Mouse (Mus musculus) right cerebral cortex, postnatal 10 days (tissue): Measurements from ENCODE around the gene Mccc2.

Source experiments
- DNase-seq, 2 experiments: peaks; one replicate each; pipeline ENCODE4 v3.0.0; 2021; ENCODE audit warnings: low spot score in 2 of 2

Mccc2 gene

GRCm38 (mm10) chr13:100014906-100015895, at the start of gene Mccc2:
Gene Mccc2, minus strand, starts transcription at chr13:100015639.
- DNase-seq: peak; percentile 93 to 94

DNA sequence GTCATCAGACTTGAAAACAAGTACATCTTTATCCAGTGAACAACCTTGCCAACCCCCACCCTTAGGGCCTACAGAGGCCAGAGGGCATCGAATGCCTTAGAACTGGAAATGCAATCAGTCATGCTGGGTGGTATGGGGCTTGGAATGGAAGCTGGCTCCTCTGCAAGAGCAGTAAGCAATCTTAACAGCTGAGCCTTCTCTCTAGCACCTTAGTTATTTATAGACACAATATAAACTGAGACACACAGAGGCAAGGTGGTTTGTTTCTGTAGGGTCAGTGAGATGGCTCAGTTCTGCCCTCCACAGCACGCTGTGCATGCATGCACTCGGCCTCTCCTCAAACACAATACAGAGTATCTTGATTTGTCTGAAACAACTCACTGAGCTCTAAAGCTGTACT, 48.5 kb upstream of the Mccc2 start:
- DNase-seq: no peak

DNA sequence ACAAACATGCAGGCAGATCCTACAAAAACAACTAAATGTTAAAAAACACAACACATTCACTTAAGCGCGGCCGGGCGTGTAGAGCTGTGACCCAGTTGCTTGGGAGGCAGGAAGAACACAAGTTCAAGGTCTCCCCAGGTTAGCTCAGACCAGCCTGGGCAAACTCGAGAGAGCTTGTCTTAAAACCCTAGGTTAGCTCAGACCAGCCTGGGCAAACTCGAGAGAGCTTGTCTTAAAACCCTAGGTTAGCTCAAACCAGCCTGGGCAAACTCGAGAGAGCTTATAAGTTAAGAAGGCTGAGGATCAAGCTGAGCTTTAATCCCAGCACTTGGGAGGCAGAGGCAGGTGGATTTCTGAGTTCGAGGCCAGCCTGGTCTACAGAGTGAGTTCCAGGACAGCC, 42.3 kb upstream of the Mccc2 start:
- DNase-seq: peak in 1 of 2 experiments; percentile 25

GRCm38 (mm10) chr13:100026013-100026412, 10.6 kb upstream of the Mccc2 start:
- DNase-seq: no peak

- no peak for DNase-seq
Observed at GRCm38 (mm10) chr13:100016891-100017290, 1.5 kb upstream of the Mccc2 start.

GRCm38 (mm10) chr13:100015937-100016336, 498 bp upstream of the Mccc2 start:
- no peak for DNase-seq

GRCm38 (mm10) chr13:100005911-100006496, 9.4 kb downstream of the Mccc2 start:
- DNase-seq: no peak

DNA sequence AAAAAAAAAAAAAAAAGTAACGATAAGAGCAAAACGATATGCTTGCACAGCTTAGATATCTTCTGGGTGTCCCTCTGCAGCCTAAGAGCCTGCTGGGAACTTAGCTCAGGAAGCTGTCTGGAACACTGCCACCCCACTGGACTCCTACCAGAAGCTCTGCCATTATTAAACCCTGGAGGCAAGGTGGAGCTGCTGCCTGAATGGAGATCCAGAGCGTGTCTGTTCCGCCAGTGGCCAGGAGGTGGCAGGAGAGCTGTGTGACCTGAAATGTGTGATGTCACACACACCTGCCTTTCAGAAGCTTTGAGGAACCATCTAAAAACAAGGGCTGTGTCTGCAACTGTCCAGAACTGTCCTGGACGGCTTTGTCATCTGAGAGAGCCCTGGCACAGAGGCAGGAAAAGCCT, 13.6 kb downstream of the Mccc2 start:
- DNase-seq: peak; percentile 84 to 85

- no peak for DNase-seq
Observed at GRCm38 (mm10) chr13:99999078-99999477, 16.4 kb downstream of the Mccc2 start.

- no peak for DNase-seq
Observed at GRCm38 (mm10) chr13:99998099-99998498, 17.3 kb downstream of the Mccc2 start.

- DNase-seq: no peak
Observed at GRCm38 (mm10) chr13:99989592-99989991, 25.8 kb downstream of the Mccc2 start.

DNA sequence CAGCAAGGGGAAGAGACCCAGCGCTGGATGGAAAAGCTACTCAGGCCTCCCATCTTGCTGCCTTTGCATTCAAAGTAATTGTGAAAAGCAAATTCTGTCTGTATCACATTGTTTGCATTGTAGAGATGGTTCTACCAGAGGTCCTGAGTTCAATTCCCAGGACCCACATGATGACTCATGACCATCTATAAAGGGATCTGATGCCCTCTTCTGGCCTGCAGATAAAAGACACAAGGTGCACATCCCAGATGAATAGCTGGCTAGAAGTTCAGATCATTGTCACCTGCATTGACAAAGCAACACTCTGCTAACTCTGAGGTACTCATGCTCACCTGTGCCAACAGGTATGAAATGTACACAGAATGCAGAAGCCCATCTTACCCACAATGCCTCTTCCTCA, 32.1 kb downstream of the Mccc2 start:
- DNase-seq: no peak

- no peak for DNase-seq
Observed at GRCm38 (mm10) chr13:99979406-99979805, 36.0 kb downstream of the Mccc2 start.

GRCm38 (mm10) chr13:99970089-99970488, 45.4 kb downstream of the Mccc2 start:
- no peak for DNase-seq

- DNase-seq: peak in 1 of 2 experiments; percentile 51
Observed at GRCm38 (mm10) chr13:99967013-99967678, 48.3 kb downstream of the Mccc2 start.

DNA sequence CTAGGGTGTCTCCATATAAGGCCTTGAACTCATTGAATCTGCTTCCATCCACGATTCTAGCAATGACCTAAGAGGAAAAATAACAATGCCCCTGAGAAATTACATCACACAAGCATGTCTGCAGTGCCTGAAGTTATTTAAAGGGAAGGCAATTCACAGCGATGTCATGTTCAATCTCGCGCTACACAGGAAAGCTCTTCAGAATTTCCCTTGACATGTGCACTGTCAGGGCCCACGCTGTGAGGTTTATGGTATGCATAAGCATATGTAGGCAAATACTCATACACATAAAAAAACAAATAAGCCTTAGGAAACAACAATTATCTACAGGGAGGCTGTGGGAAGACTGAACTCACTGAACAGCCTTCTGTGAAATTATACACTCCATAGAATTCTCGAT, 51.6 kb downstream of the Mccc2 start:
- DNase-seq: no peak

DNA sequence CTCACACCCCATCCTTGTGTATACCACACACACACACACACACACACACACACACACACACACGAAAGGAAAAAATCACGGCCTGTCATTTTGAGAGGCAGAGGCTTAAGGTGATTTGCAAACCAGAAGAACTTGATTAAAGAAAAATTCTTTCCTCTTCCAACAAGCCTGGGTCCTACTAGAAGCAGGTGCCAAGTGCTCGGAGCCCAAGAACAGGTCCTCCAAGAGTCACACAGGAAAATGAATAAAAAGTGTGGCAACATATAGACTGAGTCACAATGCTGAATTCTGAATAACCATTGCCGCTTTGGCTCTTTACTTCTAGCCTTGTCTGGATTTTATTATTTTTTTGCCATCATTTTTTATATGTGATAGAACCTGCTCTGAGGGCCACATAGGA, 53.8 kb downstream of the Mccc2 start:
- no peak for DNase-seq

DNA sequence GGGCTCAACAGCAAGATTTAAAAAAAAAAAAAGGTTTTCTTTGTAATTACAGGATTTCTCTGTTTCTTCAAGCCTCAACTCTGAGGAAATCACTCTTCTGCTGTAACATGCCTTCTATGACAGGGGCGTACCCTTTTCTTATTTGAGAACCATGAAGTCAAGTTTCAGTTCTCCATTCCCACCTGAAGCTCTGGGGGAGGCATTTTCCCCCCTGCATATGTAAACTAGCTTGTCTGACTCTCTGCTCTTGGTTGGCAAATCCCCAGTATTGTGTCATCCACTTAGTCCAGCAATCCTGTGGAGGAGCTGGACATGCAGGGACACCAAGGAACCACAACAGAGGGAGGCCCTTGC, 59.9 kb downstream of the Mccc2 start:
- DNase-seq: no peak

- DNase-seq: no peak
Observed at GRCm38 (mm10) chr13:99954902-99955590, 60.4 kb downstream of the Mccc2 start.

GRCm38 (mm10) chr13:99947417-99947816, 68.0 kb downstream of the Mccc2 start:
- no peak for DNase-seq

DNA sequence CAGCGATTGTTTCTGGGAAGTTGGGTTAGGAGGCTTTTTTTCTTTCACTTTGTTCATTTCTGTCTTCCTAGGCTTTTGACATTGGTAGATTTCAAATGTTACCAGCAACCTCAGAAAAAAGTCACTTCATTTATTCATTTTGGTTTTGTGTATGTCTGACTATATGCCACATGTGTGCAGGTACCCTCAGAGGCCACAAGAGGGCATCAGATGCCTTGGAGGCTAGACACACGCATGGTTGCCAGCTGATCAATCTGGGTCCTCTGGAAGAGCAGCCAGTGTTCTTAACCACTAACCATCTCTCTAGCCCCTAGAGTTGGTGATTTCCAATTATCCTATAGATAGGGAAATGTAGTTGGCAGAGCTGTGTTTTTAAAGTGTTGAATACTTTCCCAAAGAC, 71.9 kb downstream of the Mccc2 start:
- DNase-seq: no peak

GRCm38 (mm10) chr13:99940601-99941000, 74.8 kb downstream of the Mccc2 start:
- peak; percentile 55 to 58 for DNase-seq
